Mouse (Mus musculus): Measurements from ENCODE around the gene Gtf3c1.
"Not testable (repeated sequence)": the region's sequence is repeated elsewhere in the genome, so short reads cannot be mapped to it uniquely, and the experiment has no call there.

Gtf3c1 gene

DNA sequence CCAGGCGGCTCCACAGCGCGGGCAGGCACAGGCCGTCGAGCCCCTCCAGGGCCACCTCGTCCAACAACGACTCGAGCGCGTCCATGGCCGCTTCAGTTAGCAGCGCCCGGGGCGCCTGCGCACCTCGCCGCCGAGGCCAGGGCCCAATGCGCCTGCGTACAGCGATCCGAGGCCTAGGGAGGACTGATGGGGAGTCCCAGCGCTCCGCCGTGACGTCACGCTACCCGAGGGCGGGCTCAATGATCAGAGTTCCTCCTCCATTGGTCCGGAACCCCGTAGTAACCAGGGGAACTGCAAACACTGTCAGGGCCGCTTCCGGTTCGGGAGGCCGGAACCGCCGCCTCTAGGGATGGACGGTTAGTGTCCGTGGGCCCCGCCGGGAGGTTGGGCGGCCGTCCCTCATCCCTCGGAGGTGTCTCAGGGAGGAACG lies at the start of gene Gtf3c1, which contains the start of gene D430042O09Rik:
Gene Gtf3c1 (minus strand): TSS at position 188 of the 430 bp plus-strand sequence.
Gene D430042O09Rik (plus strand): TSS at position 296 of the 430 bp plus-strand sequence.
- peak; percentile 99 for DNase-seq (ENCODE audit: low read depth, low spot score)

DNA sequence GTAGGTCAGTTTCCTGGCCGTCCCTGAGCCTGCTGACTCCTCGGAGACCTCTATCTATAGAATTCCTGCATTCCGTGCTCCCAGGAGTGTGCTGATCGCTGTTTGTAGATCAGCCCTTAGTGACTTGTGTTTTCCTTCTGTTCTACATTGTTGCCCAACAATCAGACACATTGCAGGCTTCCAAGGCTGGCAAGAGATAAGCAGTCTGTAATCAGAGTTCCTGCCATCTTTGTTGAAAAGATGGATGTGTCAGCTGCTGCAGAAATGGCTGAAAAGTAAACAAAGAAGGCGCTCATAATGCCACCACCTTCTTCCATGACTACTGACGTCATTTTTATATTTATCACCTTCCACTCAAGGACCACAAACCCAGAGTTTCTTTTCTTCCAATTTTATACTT lies 49.2 kb upstream of the Gtf3c1 start:
- DNase-seq (ENCODE audit: low read depth, low spot score): no peak

DNA sequence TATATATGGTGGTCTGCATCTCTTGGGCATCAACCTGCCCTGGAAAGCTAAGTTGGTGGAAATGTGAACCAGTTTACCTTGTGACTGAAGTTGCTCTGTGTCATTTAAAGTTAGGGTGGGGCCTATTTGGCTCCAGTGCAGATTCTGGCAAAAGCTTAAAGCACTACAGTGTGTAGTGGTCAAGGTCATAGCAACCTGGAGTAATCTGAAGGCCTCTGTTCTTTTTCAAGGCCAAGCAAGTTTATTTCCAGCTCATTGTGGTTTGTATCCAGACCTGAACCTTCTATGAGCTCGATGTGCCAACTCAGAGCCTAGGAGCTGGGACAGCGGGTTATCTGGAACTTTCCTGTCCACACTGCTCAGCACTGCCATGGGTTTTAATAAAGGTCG lies 45.7 kb upstream of the Gtf3c1 start:
- DNase-seq (ENCODE audit: low read depth, low spot score): no peak

DNA sequence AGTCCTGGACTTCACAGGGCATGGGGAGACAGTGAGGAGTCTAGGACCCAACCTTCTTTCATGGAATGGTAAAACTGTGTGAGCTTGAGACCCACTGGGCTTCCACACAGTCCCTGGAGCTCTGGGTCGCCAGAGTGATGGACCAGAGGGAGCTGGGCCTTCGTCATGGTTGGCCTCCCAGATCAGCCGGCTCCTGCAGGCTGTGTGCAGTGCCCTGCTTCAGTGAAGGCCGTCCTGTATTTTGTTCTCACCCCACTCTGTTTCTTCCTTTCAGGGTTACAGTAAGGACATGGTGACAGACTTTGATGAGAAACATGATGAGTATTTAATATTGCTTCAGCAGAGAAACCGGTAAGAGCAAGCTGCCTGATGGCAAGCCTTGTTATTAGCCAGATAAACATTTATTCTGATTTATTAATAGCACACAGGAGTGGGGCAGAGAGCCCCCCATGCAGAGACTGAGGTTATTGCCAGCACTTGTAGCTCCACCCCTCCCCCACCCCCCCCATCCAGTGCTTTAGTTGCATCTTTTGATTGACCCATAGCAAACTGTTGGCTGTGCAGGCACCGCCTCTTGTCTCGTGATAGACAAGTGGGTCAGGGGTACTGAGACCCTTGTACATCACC lies 45.2 kb upstream of the Gtf3c1 start:
- DNase-seq (ENCODE audit: low read depth, low spot score): no peak

DNA sequence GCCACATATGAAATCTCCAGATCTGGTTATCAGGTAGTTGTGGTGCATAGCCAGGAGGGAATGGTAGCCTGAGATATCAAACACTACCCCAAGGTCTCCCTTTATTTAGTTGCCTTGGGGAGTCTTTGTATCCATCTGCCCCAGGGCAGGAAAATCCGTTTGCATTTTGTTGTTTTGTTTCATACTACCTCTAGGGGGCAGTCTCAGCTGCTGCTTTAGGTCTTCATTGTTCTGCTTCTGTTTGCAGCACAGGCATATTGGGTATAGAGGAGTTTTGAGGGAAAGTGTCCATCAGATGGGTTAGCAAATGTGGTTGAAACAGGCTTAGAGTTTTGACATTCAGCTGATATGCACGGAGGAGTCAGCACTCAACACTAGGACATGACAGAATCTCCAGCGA lies 40.6 kb upstream of the Gtf3c1 start:
- no peak for DNase-seq (ENCODE audit: low read depth, low spot score)

DNA sequence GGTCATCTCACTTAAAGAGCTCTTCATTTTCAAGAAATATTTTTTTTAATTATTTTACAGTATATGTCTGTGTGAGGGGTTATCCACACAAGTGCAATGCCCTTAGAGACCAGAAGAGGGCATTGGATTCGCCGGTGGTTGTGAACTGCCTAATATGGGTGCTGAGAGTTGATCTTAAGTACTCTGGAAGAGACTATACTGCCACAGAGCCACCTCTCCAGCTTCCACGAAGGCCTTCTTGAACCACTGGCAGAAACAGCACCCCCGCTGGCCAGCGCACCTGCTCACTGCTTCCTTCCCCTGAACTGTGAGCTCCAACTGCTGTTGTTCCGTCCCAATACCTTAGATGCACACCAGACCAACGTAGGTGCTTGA lies 39.7 kb upstream of the Gtf3c1 start:
- DNase-seq (ENCODE audit: low read depth, low spot score): no peak

DNA sequence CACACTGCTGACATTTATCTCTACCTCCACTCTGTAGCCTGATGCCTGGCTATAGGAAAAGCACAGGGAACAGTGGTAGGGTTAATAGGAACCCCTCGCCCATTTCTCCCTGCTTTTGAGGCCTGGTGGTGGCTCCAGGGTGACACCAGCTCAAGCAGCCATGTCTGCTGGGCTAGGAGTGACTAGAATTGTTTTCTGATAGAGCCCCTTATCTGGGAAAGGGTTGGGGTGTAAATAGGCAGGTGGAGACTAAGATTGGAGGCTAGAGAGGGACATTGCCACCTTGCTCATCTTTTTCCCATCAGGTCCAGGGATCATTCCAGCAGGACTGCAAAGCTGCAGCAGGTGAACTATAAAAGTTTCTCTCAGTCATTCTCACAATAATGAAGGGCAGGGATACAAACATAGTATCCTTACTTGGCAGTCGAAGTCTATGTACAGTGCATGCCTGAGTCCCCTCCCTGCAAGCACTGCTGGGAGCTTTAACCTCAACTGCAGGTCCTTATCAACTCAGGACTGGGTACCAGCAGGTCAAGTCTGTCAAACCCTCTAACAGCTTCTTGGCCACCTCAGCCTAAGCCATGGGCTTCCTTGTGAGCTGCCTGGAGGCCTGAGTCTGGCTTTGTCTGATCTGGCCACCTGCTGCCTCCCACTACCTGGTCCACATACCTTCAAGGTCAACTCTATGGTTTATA lies 39.2 kb upstream of the Gtf3c1 start:
- DNase-seq (ENCODE audit: low read depth, low spot score): no peak

DNA sequence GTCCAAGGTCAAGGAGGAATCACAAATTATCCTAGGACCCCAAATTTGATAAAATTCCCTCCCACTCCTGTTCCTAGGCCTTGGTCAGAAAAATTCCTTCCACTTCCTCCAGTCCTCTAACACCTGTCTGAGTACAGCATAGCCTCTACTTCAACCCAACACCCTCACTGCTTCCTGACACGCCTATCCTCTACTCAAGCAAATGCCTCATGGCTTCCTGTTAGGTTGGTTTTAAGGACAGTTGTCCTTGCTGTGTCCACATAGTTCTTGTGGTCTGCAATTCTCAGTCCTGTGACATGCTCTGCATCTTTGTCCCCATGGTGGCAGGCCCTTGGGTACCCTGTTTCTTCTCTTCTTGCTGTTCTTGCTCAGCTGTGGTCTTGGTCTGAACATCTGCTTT lies 37.2 kb upstream of the Gtf3c1 start:
- DNase-seq (ENCODE audit: low read depth, low spot score): no peak

DNA sequence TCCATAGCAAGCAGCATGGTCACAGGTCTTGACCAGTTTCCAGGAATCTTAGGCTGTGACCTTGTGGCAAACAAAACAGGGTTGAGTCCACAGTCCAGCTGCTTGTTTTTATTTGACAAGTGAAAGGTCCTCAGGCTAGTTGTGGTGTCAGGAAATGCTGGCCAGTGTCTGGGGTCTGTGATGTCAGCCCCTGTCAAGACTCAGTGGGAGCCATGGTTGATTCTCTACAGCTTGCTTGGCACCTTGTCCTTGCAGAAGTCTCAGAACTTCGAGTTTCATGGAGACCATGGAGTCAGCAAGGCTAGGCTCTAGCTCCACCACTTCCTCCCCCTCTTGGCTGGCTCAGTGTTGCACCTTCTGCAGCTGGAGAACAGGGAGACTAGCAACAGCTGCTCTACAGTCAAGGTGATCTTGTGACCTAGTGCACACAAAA lies 33.7 kb upstream of the Gtf3c1 start:
- no peak for DNase-seq (ENCODE audit: low read depth, low spot score)

DNA sequence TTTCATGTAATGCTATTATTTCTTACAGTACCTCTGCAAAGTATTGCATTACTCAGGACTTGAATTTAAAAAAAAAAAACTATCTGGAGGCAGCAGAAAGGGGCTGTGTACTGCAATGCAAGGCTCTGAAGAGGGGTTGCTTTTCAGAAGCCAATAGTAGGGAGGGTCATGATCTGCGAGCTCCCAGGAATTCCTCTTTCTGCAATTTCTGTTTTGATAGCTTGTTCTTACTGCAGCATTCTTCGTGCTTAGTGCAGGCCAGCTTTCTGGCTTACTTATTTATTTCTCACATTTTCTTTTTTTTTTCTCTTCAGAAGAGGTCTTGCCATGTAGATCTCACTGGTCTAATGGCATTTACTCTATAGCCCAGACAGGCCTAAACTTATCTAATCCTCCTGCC lies 32.9 kb upstream of the Gtf3c1 start:
- DNase-seq (ENCODE audit: low read depth, low spot score): no peak

DNA sequence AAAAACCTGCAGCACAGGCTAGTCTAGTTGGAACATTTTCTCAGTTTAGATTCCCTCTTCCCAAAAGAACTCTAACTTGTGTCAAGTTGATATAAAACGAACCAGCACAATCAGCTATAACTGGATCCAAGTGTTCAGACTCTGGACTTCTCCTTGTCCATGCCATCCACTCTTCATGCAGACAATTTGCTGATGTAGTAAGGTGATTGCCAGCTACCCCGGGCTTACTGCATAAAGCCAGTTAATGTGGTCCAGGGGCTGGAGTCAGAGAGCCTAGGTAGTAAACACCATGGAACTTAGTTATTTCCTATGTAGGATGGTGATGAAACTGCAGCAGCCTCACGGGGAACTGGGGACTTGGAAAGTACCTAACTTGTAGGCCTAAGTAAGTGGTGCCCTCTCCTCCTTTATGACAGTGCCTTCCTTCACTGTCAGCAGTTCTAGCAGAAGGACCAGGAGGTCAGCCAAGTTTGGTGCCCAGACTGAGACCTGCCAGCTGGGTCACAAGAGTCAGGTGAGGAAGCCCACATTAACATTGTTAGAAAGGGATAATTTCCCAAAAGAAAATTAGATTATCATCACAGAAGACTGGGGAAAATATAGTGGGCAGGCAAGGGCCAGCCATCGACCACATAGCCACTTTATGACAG lies 28.9 kb upstream of the Gtf3c1 start:
- DNase-seq (ENCODE audit: low read depth, low spot score): no peak

DNA sequence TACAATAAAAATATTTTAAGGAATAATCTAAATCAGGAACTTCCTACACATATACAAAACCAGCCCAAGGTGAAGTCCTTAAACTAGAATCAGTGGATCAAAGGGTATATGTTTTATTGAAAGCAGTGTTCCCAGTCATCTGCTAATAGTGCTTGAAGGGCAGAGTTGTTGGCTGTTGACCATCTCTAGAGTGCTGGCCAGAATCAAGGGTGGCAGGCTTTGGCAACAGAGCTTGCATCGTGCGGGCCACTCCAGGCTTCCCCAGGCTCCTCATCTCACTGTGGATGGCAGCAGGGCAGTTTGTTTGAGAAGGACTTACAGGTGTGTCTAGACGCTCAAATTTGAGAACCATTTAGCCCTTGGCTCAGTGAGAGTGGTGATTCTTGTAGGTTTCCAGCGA lies 26.2 kb upstream of the Gtf3c1 start:
- DNase-seq (ENCODE audit: low read depth, low spot score): no peak

DNA sequence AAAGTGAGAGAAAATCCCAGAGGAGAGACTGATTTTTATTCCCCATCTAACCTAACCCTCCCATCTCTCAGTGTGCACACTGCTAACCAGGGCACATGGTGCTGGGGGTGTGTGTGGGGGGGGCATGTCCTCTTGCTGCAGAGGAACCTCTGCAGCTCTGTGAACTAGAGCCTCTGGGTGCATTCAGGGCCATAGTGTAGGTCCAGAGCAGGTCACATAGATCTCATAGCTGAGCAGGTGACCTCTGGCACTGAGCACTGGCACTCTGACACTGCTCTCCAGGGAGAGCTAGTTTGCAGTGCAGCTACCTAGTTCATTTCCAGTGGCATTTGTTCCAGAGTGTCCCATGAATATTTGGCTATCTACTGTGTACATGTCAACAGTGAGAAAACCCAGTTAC lies 24.1 kb upstream of the Gtf3c1 start:
- DNase-seq (ENCODE audit: low read depth, low spot score): no peak

DNA sequence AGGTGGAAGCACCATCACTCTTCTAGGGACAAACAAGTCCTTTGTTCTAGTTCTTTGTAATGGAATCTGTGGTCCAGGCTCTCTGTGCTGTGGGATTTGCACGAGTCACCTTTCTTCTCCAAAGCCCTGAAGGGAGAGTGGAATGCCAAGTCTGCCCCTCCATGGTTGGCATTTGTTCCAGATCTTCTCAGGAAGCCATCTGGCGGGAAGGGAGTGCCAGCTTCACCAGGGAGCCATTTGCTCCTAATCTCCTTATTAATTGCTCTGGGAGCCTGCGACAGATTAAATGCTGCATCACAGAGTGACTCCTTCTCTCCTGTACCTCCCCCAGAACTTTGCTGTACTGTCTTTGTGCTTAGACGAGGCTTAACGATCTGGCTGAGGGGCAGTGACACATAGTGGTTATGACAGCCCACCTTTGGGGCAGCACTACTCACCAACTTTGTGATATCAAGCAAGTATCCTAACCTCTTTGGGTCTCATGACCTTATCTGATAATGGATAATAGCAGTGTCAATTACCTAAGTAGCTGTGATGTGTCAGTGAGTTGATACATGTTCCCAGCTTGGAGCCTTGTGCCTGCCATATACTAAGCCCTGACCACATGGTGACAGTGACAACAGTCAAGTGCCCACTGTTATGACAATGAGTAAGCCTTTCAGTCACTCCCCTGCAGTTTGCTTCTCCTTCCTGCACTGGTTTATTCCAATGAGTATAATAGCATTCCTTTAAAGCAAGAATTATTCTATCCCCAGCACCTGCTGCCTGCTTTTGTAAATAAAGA lies 15.8 kb upstream of the Gtf3c1 start:
- DNase-seq (ENCODE audit: low read depth, low spot score): no peak

DNA sequence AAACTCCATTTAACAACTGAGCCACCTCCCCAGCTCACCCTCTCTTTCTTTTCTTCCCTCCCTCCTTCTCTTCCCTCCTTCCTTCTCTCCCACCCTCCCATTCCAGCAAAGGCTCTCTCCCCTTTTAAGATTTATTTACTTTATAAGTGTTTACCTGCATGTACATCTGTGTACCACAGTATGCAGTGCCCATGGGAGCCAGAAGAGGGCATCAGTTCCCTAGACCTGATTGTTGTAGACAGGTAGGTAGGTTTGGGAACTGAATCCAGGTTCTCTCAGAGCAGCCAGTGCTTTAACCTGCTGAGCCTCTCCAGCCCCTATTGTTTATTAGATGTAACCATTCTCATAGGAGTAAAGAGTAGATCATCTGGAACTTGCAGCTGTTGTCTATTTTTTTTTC lies 14.5 kb upstream of the Gtf3c1 start:
- DNase-seq (ENCODE audit: low read depth, low spot score): no peak

DNA sequence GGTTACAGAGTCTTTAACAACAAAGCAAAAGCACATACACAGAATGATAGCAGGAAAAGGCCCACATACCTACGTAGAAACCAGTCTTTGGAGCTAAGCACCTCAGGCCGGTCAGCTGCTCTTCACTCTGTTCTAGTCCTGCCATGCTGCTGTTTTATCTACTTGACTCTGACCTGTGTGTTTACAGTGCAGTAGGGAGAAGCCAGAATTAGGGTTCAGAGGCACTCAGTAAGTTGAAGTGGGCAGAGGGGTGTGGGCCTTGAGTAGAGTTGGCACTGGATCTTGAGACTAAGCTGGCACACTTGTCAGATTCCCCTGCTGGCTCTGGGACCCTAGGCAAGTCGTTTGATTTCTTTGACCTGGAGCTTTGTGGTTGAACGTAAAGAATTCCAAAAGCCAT lies 13.5 kb upstream of the Gtf3c1 start:
- DNase-seq (ENCODE audit: low read depth, low spot score): no peak

DNA sequence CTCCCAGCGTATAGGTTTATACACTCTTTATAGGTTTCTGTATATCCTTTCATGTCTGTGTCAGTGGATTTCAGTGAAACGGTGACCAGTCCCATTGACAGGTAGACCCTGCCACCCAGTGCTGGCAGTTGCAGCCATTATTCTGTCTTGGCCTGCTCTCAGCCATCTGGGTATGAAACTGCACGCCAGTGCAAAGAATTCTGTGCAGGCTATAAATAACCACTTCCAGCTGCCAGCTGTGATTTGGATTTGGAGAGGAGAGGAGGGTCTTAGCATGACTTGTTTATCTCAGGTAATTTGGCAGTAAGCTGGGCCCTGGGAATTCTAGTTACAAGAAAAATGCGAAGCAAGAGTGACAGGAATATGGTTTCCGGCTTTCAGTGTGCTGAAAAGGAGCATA lies 12.8 kb upstream of the Gtf3c1 start:
- no peak for DNase-seq (ENCODE audit: low read depth, low spot score)

DNA sequence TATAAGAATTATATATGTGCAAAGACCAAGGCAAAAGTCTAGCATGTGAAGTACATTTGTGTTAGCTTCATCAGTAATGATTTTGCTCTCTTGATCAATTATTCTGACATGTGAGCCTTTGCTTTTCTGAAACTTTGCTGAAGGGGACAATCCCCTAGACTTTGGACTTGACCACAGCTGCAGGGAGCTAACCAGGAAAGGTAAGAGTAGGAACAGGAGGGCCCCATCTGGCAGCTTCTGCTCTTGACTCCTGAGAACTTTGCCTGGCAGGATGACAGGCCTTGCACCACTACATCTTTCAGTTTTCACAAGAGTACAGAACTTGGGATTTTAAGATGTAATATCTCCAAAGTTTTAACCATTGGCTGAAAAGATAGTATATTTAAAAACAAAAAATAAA lies 10.0 kb upstream of the Gtf3c1 start:
- DNase-seq (ENCODE audit: low read depth, low spot score): no peak

DNA sequence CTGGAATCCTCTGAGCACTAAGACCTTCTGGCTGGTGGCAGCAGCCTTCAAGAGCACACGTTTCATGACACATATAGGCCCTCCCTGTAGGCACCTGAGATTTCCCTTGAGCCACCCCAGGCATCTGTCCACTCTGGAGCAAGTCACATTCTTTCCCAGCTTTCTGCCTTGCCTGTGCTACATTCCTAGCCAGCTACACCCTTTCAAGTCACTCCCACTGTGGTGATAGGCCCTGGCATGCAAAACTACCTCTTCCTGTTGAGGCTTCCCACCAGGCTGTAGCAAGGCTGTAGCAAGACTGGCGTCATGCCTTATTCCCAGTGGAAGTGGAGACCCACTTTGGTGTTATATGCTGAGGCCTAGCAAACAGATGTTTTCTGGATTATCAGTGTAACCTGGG lies 9.1 kb upstream of the Gtf3c1 start:
- DNase-seq (ENCODE audit: low read depth, low spot score): no peak

DNA sequence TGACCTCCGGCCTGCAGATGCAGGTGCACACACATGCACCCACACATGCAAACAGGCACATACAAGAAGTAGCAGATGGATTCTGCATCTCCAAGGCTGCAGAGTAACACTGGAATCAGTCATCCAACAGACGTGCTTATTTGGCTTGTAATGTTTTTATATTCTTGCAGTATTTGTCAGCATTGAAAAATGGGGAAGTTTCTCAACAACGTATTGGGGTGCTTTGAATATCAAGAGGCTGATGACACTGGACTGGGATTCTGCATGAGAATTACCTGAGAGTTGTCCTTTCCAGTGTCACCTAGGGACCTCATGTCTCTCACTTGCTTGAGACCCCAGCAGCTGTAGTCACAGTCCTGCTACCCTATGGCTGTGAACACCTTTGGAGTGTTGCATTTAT lies 7.2 kb upstream of the Gtf3c1 start:
- DNase-seq (ENCODE audit: low read depth, low spot score): no peak

DNA sequence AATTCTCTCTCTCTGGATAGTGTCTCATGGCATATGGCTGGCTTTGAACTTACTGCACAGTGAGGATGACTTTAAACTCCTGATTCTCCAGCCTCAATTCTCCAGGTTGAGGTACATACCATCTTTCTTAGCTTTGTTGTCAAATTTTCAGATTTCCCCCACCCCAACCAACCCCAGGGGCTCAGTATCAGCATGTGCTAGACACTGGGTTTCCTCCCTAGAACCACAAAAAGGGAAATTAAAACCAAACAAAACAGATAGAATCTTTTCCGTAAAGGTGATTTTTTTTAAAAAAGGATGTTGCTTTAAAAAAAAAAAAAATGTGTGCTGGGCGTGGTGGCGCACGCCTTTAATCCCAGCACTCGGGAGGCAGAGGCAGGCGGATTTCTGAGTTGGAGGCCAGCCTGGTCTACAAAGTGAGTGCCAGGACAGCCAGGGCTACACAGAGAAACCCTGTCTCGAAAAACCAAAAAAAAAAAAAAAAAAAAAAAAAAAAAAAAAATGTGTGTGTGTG lies 6.0 kb upstream of the Gtf3c1 start:
- DNase-seq (ENCODE audit: low read depth, low spot score): not testable (repeated sequence)

DNA sequence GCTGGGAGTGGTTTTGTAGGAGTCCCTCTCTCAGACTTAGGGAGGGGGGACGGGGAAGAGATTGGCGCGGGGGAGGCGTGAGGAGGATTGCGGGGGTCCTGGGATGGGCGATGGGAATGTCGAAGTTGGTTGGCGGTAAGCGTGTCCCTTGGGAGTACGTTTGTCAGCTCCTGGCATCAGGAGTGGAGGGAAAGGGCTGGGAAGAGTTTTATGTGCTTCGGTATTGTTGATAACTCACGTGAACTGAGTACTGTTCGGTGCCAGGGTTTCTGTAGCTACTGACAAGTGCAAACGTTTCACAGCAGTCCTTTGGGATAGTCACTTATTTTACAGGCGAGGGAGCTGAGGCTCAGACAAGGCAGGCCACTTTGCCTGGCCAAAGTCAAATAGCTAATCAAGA lies 520 bp upstream of the Gtf3c1 start:
- peak; percentile 12 for DNase-seq (ENCODE audit: low read depth, low spot score)

Data from c-Kit-negative CD71-positive TER-119-positive erythroid progenitor cells, embryonic 14.5 days (primary cell).